In genomic region chr19:40720381-40720780, GRCm38 (mm10) we compare ENCODE assay signal across 18 mouse cellular contexts. TPM values are rescaled to one million over a fixed set of nuclear protein-coding genes. Genes with fewer than 3 reads are reported as not detected.
"Had no signal": no experiment of that assay in that cellular context is flagged by ENCODE, and none has a peak within 500 bp of the region (broad histone marks: within the 10 kb centered on the region; RNA-seq: fewer than 3 reads in every experiment).

No protein-coding gene starts in this region.

- H3K9ac ChIP-seq: kidney, embryonic 15.5 days; limb, embryonic 13.5 days; liver, embryonic 12.5 days; liver, embryonic 15.5 days; lung, embryonic 15.5 days had no signal

- H3K27ac ChIP-seq: kidney, embryonic 15.5 days; limb, embryonic 13.5 days; liver, embryonic 12.5 days; liver, embryonic 15.5 days; lung, embryonic 15.5 days had no signal

- H3K4me2 ChIP-seq: kidney, embryonic 15.5 days; limb, embryonic 13.5 days; liver, embryonic 12.5 days; liver, embryonic 15.5 days; lung, embryonic 15.5 days; midbrain, embryonic 11.5 days had no signal

- H3K4me3 ChIP-seq: kidney, embryonic 15.5 days; limb, embryonic 13.5 days; liver, embryonic 12.5 days; liver, embryonic 15.5 days; lung, embryonic 15.5 days had no signal

- ATAC-seq: liver, embryonic 12.5 days had no signal

- H3K9me3 ChIP-seq: kidney, embryonic 15.5 days; limb, embryonic 13.5 days; liver, embryonic 12.5 days; liver, embryonic 15.5 days; lung, embryonic 15.5 days had no signal

- H3K36me3 ChIP-seq: kidney, embryonic 15.5 days; limb, embryonic 13.5 days; liver, embryonic 12.5 days; liver, embryonic 15.5 days; lung, embryonic 15.5 days had no signal

- DNase-seq: kidney, postnatal 10 days; kidney, postnatal 36 days; left cerebral cortex, postnatal 4 days; liver; lung, adult 18-20 months; lung, postnatal 4 days; midbrain, embryonic 14.5 days; thymus, adult 18-20 months; thymus, postnatal 36 days had no signal

- H3K4me1 ChIP-seq: liver, embryonic 15.5 days had no signal

- H3K27me3 ChIP-seq: kidney, embryonic 15.5 days; liver, embryonic 12.5 days; liver, embryonic 15.5 days; lung, embryonic 15.5 days had no signal

RNA-seq across cellular contexts. Expression of gene Cc2d2b, which starts 28.2 kb away (rescaled TPM):
- total RNA-seq: midbrain, postnatal 0 days had no signal
- polyA plus RNA-seq: neural tube, embryonic 11.5 days; small intestine, adult 2 months had no signal
